Mouse (Mus musculus) cortical plate, adult 2 months (tissue): Measurements from ENCODE around the gene Itpr2.

Experiments
- CTCF ChIP-seq: fragments of 200-500 bp; IDR thresholded peaks from 2 replicates; pipeline ENCODE4 v1.5.1; 2011; ENCODE audit warnings: mild to moderate bottlenecking, control low read depth, low read length; ENCODE audit not compliant: insufficient read depth; ENCODE audit errors: extremely low read depth
- POLR2A ChIP-seq: fragments of 200-500 bp; IDR thresholded peaks from 2 replicates; pipeline ENCODE4 v1.6.1; 2011; ENCODE audit warnings: mild to moderate bottlenecking, low read length, control low read depth; ENCODE audit not compliant: insufficient read depth; ENCODE audit errors: extremely low read depth

DNA sequence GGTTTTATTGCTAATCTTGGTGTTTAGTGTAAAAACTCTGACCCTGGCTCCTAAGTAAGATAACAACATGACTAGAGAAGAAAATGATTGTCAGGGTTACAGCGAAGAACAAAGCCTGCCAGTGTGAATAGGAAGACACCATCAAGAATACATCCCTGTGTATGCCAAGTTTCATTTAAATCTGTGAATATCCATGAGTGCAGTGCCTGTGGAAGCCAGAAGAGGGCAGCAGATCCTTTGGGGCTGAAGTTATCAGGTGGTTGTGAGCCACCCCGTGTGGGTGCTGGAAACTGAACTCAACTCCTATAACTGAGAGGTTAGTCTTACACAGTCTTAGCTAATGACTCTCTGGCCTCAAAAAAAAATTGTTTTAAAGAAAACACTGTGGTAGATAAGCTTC lies 109.8 kb downstream of the Itpr2 start:
- TF ChIP-seq CTCF, result no peak
- TF ChIP-seq POLR2A, result no peak
